In the genomic region with DNA sequence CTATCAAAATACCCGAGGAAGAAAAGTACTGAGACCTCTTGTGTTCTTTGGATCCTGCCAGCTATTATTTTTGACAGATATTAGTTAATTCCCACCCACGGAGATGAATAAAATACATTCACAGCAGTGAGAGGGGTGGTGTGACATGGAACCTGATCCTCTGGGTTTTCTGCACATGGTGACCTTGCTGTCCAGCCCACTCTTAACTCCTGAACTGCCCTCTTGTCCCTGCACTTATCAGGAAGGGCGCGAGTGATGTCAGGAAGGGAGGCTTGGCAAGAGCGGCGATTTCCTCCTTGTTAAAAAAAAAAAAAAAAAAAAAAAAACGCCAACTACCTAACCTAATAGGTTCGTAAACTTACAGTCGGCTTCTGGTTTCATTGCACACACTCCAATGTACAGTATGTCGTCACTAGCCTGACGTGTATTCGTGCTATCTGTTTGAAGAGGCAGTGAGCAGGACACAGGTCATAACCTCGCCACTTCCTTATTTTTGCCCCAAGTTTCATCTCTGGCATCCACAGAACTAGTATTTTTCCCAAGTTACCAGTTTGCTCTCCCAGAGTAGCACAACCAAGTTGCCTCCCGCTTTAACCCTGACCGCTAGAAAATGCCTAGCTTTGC, we compare ENCODE assay signal across 9 mouse cellular contexts.
A peak's percentile ranks its signal among the peaks of the same experiment; 100 is the strongest.
DNase-seq lines count a peak whose midpoint lies in the region; ATAC-seq and TF ChIP-seq lines count a peak whose summit lies in the region.
"Had no signal": no experiment of that assay in that cellular context is flagged by ENCODE, and none has a peak within 500 bp of the region (broad histone marks: within the 10 kb centered on the region; RNA-seq: fewer than 3 reads in every experiment).

No protein-coding gene starts in this region.

- no peak for TF ChIP-seq CTCF in E14TG2a.4 (conservative IDR thresholded peaks at IDR 0.05; ENCODE audit: low read length)

- WGBS in hindbrain, embryonic 15.5 days, result 73% methylated on average over 15 of the region's 15 CpGs
- WGBS in hindbrain, embryonic 12.5 days, result 59% methylated on average over 15 of the region's 15 CpGs
- 43% methylated on average over 15 of the region's 15 CpGs for WGBS in embryonic facial prominence, embryonic 13.5 days
- WGBS in limb, embryonic 13.5 days, result 45% methylated on average over 15 of the region's 15 CpGs

- no peak overlapping the region for H3K9ac ChIP-seq in hindbrain, embryonic 15.5 days
- no peak overlapping the region for H3K9ac ChIP-seq in hindbrain, embryonic 12.5 days
- H3K9ac ChIP-seq in embryonic facial prominence, embryonic 13.5 days, result no peak overlapping the region
- H3K9ac ChIP-seq in limb, embryonic 13.5 days, result no peak overlapping the region

- H3K9me3 ChIP-seq in hindbrain, embryonic 15.5 days, result no peaks in the 10 kb centered on the region
- no peaks in the 10 kb centered on the region for H3K9me3 ChIP-seq in hindbrain, embryonic 12.5 days (replicated peaks)
- no peaks in the 10 kb centered on the region for H3K9me3 ChIP-seq in E14TG2a.4 (ENCODE audit: low read length)
- no peaks in the 10 kb centered on the region for H3K9me3 ChIP-seq in embryonic facial prominence, embryonic 13.5 days
- H3K9me3 ChIP-seq in limb, embryonic 13.5 days, result no peaks in the 10 kb centered on the region

- no peak overlapping the region for H3K4me3 ChIP-seq in hindbrain, embryonic 15.5 days
- H3K4me3 ChIP-seq in hindbrain, embryonic 12.5 days, result no peak overlapping the region
- peak overlapping the region; percentile 51 for H3K4me3 ChIP-seq in E14TG2a.4 (replicated peaks; ENCODE audit: low read length)
- H3K4me3 ChIP-seq in embryonic facial prominence, embryonic 13.5 days, result no peak overlapping the region; the same call in 1 of the 2 replicates
- 0 out of 2 replicates have a peak overlapping the region, but pooled peaks have one; percentile 10 for H3K4me3 ChIP-seq in limb, embryonic 13.5 days

- H3K4me2 ChIP-seq in hindbrain, embryonic 15.5 days, result peak overlapping the region; percentile 1; the same call in 1 of the 2 replicates
- no peak overlapping the region for H3K4me2 ChIP-seq in hindbrain, embryonic 12.5 days (replicated peaks)
- H3K4me2 ChIP-seq in embryonic facial prominence, embryonic 13.5 days, result peak overlapping the region; percentile 45
- H3K4me2 ChIP-seq in limb, embryonic 13.5 days (replicated peaks), result peak overlapping the region; percentile 47

- H3K36me3 ChIP-seq in hindbrain, embryonic 15.5 days, result no peaks in the 10 kb centered on the region
- H3K36me3 ChIP-seq in hindbrain, embryonic 12.5 days, result no peaks in the 10 kb centered on the region
- no peaks in the 10 kb centered on the region for H3K36me3 ChIP-seq in E14TG2a.4 (ENCODE audit: insufficient read depth, low read length)
- H3K36me3 ChIP-seq in embryonic facial prominence, embryonic 13.5 days, result no peaks in the 10 kb centered on the region
- H3K36me3 ChIP-seq in limb, embryonic 13.5 days, result no peaks in the 10 kb centered on the region

- peaks cover 2% of the 10 kb centered on the region; the same call in 1 of the 2 replicates for H3K27me3 ChIP-seq in hindbrain, embryonic 15.5 days
- H3K27me3 ChIP-seq in hindbrain, embryonic 12.5 days, result no peaks in the 10 kb centered on the region
- H3K27me3 ChIP-seq in E14TG2a.4 (ENCODE audit: insufficient read depth, low read length), result 0 out of 2 replicates have a peak, but pooled peaks cover 3% of the 10 kb centered on the region
- peaks cover 14% of the 10 kb centered on the region for H3K27me3 ChIP-seq in embryonic facial prominence, embryonic 13.5 days
- H3K27me3 ChIP-seq in limb, embryonic 13.5 days, result no peaks in the 10 kb centered on the region

- no peak overlapping the region for H3K27ac ChIP-seq in hindbrain, embryonic 15.5 days (replicated peaks)
- no peak overlapping the region for H3K27ac ChIP-seq in hindbrain, embryonic 12.5 days
- no peak overlapping the region for H3K27ac ChIP-seq in embryonic facial prominence, embryonic 13.5 days
- H3K27ac ChIP-seq in limb, embryonic 13.5 days, result no peak overlapping the region

- H3K4me1 ChIP-seq in hindbrain, embryonic 15.5 days (replicated peaks), result peaks cover 4% of the 10 kb centered on the region; the same call in 1 of the 2 replicates
- peaks cover 9% of the 10 kb centered on the region for H3K4me1 ChIP-seq in hindbrain, embryonic 12.5 days
- peaks cover 26% of the 10 kb centered on the region for H3K4me1 ChIP-seq in E14TG2a.4 (replicated peaks; ENCODE audit: low read depth, low read length)
- peaks cover 5% of the 10 kb centered on the region for H3K4me1 ChIP-seq in embryonic facial prominence, embryonic 13.5 days
- peaks cover 11% of the 10 kb centered on the region; the same call in 1 of the 2 replicates for H3K4me1 ChIP-seq in limb, embryonic 13.5 days

- DNase-seq in cerebellum, postnatal 25 days, result no peak
- DNase-seq in c-Kit-positive CD71-positive TER-119-positive erythroid progenitor cells, embryonic 14.5 days (ENCODE audit: low spot score), result no peak
- no peak for DNase-seq in urinary bladder, postnatal 25 days (ENCODE audit: low spot score)
- DNase-seq: gastrocnemius, postnatal 10 days had no signal

- no peak for ATAC-seq in hindbrain, embryonic 15.5 days (ENCODE audit: low FRiP score, low read depth)
- ATAC-seq in hindbrain, embryonic 12.5 days (ENCODE audit: low FRiP score), result no peak
- no peak for ATAC-seq in embryonic facial prominence, embryonic 13.5 days (ENCODE audit: insufficient number of reproducible peaks, insufficient read depth, low FRiP score, low TSS enrichment, low read depth)
- peak; percentile 54; the same call in 1 of the 2 replicates for ATAC-seq in limb, embryonic 13.5 days (ENCODE audit: low FRiP score, low read depth)

Comparison
In these comparisons a context has a peak if more than half of its experiments do, and no peak if none do; other contexts are left out.
1. H3K4me3 ChIP-seq: peak in E14TG2a.4 (single experiment) and limb, embryonic 13.5 days (single experiment); none in hindbrain, embryonic 15.5 days (single experiment), hindbrain, embryonic 12.5 days (single experiment) and embryonic facial prominence, embryonic 13.5 days (single experiment).